Mouse (Mus musculus) cerebellum, adult 2 months (tissue): Measurements from ENCODE around the gene Senp5.

Experiments used
- CTCF ChIP-seq: fragments of 200-500 bp; IDR thresholded peaks from 2 replicates; pipeline ENCODE4 v1.5.1; 2011; ENCODE audit warnings: low read depth, mild to moderate bottlenecking, control low read depth, low read length, moderate library complexity, borderline replicate concordance; ENCODE audit not compliant: insufficient read depth
- POLR2A ChIP-seq: fragments of 200-500 bp; IDR thresholded peaks from 2 replicates; pipeline ENCODE4 v1.6.1; 2011; ENCODE audit warnings: low read length, control low read depth, borderline replicate concordance; ENCODE audit not compliant: insufficient read depth

GRCm38 (mm10) chr16:32019678-32020077 is 16.6 kb upstream of the Senp5 start:
- TF ChIP-seq POLR2A (no peak), CTCF (no peak)
